ENCODE assay signal across 20 mouse cellular contexts in the genomic region with DNA sequence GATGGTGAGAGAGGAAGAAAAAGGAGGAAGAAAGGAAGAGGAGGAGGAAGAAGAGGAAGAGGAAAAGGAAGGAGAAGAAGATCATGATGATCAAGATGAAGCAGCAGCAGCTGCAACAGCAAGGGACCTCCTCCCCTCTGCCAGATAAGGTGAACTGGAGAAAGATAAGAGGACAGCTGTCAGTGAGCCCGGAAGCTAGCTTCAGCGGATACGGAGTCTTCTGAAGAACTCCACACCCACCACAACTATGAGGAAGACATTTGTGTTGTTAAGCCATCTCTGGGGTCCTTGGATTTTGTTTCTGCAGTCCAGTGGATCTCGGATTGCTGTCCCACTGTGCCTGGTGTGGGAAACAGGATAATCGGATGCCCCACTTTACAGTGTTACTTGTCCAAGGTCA. TPM values are rescaled to one million over a fixed set of nuclear protein-coding genes. Genes with fewer than 3 reads are reported as not detected.
DNase-seq lines count a peak whose midpoint lies in the region.
"Had no signal": no experiment of that assay in that cellular context is flagged by ENCODE, and none has a peak within 500 bp of the region (broad histone marks: within the 10 kb centered on the region; RNA-seq: fewer than 3 reads in every experiment).

No protein-coding gene starts in this region.

- peak; percentile 64 for DNase-seq in testis, postnatal 14 days (ENCODE audit: low spot score)
- DNase-seq in testis, postnatal 10 days (ENCODE audit: low spot score): no peak
- peak; percentile 9 for DNase-seq in MEL-GATA-1-ER (ENCODE audit: extremely low read depth, low read depth)
- peak; percentile 81 for DNase-seq in thymus, postnatal 0 days (ENCODE audit: low spot score)
- DNase-seq in ovary, postnatal 10 days (ENCODE audit: low spot score): no peak
- no peak for DNase-seq in urinary bladder, postnatal 25 days (ENCODE audit: low spot score)
- DNase-seq in cerebellum, postnatal 36 days: no peak
- DNase-seq: adrenal gland, adult 8-10 months; B cell, adult 2 months; cerebellum, adult 11-12 months; cerebellum, postnatal 10 days; embryo, embryonic 11 days; gastrocnemius, postnatal 25 days; heart, adult 2 months; heart, postnatal 4 days; kidney, adult 8-10 months; kidney, postnatal 14 days; layer of hippocampus, postnatal 36 days; liver, postnatal 0 days had no signal

RNA-seq across cellular contexts. Expression of a gene that starts 8.9 kb away (rescaled TPM):
- 8.1 and 8.8 TPM in 2 replicates for polyA plus RNA-seq in thymus, postnatal 0 days (2015; fragmentation: Nextera tagmentation; extraction: Ambion mirVana)
- polyA plus RNA-seq: erythroblast, embryonic 14.5 days had no signal

RNA-seq across cellular contexts. Expression of a gene that starts 15.4 kb away (rescaled TPM):
- polyA plus RNA-seq in thymus, postnatal 0 days (2015; fragmentation: Nextera tagmentation; extraction: Ambion mirVana): 37.4 and 41.4 TPM in 2 replicates

Comparison
In these comparisons a context has a peak if more than half of its experiments do, and no peak if none do; other contexts are left out.
1. DNase-seq: peak in testis, postnatal 14 days (single experiment), MEL-GATA-1-ER (single experiment) and thymus, postnatal 0 days (single experiment); none in testis, postnatal 10 days (single experiment), ovary, postnatal 10 days (single experiment), urinary bladder, postnatal 25 days (single experiment) and cerebellum, postnatal 36 days (0 of 2).